Mouse (Mus musculus) liver, embryonic 14.5 days (tissue): Measurements from ENCODE around the gene Rnf220. TPM values are rescaled to one million over a fixed set of nuclear protein-coding genes. Genes with fewer than 3 reads are reported as not detected.

Experiments
- ATAC-seq: fragments of 200-750 bp; cut with Nextera tagmentation; 2 replicates; pipeline ENCODE4 v1.8.0; 2017; ENCODE audit warnings: moderate number of reproducible peaks, mild to moderate bottlenecking, moderate library complexity; ENCODE audit not compliant: insufficient read depth
- DNase-seq, 3 experiments: peaks; one replicate each; pipeline ENCODE4 v3.0.0-alpha.2; 2012 to 2013; ENCODE audit warnings: low read depth in 3 of 3, low spot score in 3 of 3
- H3K27ac ChIP-seq: fragments of 300-500 bp; sonication (generic); 2 replicates; pipeline ENCODE4 v1.5.1; 2014; ENCODE audit warnings: moderate library complexity, mild to moderate bottlenecking, control low read depth, inconsistent platforms
- H3K27me3 ChIP-seq: fragments of 300-500 bp; sonication (generic); 2 replicates; pipeline ENCODE4 v1.6.1; 2014; ENCODE audit warnings: mild to moderate bottlenecking, low read length, moderate library complexity; ENCODE audit not compliant: control insufficient read depth, insufficient read depth
- H3K36me3 ChIP-seq: fragments of 300-500 bp; sonication (generic); replicated peaks from 2 replicates; pipeline ENCODE4 v1.6.1; 2014; ENCODE audit warnings: low read depth; ENCODE audit not compliant: control insufficient read depth, insufficient read depth
- H3K4me1 ChIP-seq, 2 experiments: fragments of 200-500 bp in 1 of 2; fragments of 300-500 bp in 1 of 2; sonication (generic) in 1 of 2; replicated peaks; 2 replicates each; pipeline ENCODE4 v1.6.1; 2012 to 2014; ENCODE audit warnings: antibody characterized with exemption in 1 of 2, inconsistent platforms in 1 of 2, low read length in 1 of 2; ENCODE audit not compliant: control insufficient read depth in 2 of 2, insufficient read depth in 2 of 2
- H3K4me2 ChIP-seq: fragments of 300-500 bp; sonication (generic); 2 replicates; pipeline ENCODE4 v1.6.1; 2014; ENCODE audit warnings: low read depth, mild to moderate bottlenecking, control low read depth, moderate library complexity
- H3K4me3 ChIP-seq, 2 experiments: fragments of 200-500 bp in 1 of 2; fragments of 300-500 bp in 1 of 2; sonication (generic) in 1 of 2; 2 replicates each; pipeline ENCODE4 v1.5.1; 2012 to 2014; ENCODE audit warnings: low read depth in 2 of 2, low read length in 2 of 2, mild to moderate bottlenecking in 2 of 2, control low read depth in 1 of 2, inconsistent platforms in 1 of 2, moderate library complexity in 1 of 2; ENCODE audit not compliant: insufficient read depth in 1 of 2
- H3K9ac ChIP-seq: fragments of 300-500 bp; sonication (generic); replicated peaks from 2 replicates; pipeline ENCODE4 v1.6.1; 2014; ENCODE audit warnings: mild to moderate bottlenecking, control low read depth, moderate library complexity
- H3K9me3 ChIP-seq: fragments of 300-500 bp; sonication (generic); 2 replicates; pipeline ENCODE4 v1.6.1; 2016; ENCODE audit warnings: low read length, mixed read lengths; ENCODE audit not compliant: control insufficient read depth
- CTCF ChIP-seq: IDR thresholded peaks from 2 replicates; pipeline ENCODE4 v1.5.1; 2016; ENCODE audit warnings: antibody characterized with exemption, low read depth, control low read depth
- EP300 ChIP-seq: IDR thresholded peaks from 2 replicates; pipeline ENCODE4 v1.6.1; 2016; ENCODE audit warnings: antibody characterized with exemption, low read depth
- WGBS: fragments of 180-500 bp; shearing (Covaris S2); extraction: QIAGEN DNeasy Blood & Tissue Kit; methylation state at CpG from one replicate; pipeline ENCODE4 v1.1.7; 2014; ENCODE audit not compliant: insufficient replicate concordance; 5-methylcytosine and 5-hydroxymethylcytosine counted together
- polyA plus RNA-seq, 2 experiments: library from polyadenylated mRNA; depleted of rRNA in 1 of 2; stranded (reverse) in 1 of 2; unstranded in 1 of 2; fragments of >200 nt; fragmentation: Nextera tagmentation in 1 of 2; extraction: Ambion mirVana in 1 of 2; gene quantifications; 2 replicates each; pipeline versions ENCODE4 v1.2.1 to v1.2.3; 2012 to 2014

Gene Rnf220
- polyA plus RNA-seq, 2 experiments: 17.9 to 29.1 TPM

GRCm38 (mm10) chr4:117494911-117495501 is 1.8 kb downstream of the Rnf220 start:
- H3K27ac ChIP-seq: no peak overlapping the region
- peak; percentile 27; the same call in 1 of the 2 replicates for ATAC-seq
- 0% methylated on average over 46 of the region's 47 CpGs for WGBS
- peak overlapping the region; percentile 51 for H3K9ac ChIP-seq
- no peak for TF ChIP-seq EP300
- TF ChIP-seq CTCF: no peak
- peaks cover 83% of the 10 kb centered on the region for H3K27me3 ChIP-seq
- no peaks in the 10 kb centered on the region for H3K36me3 ChIP-seq
- H3K9me3 ChIP-seq: no peaks in the 10 kb centered on the region
- H3K4me2 ChIP-seq: peak overlapping the region; percentile 61
- H3K4me1 ChIP-seq: peaks cover 0 to 2% of the 10 kb centered on the region in 2 experiments; a peak in 2 of 4 replicates
- H3K4me3 ChIP-seq: peak overlapping the region; percentile 40 to 43
- no peak for DNase-seq

GRCm38 (mm10) chr4:117493905-117494851 is 2.7 kb downstream of the Rnf220 start:
- Histone ChIP-seq H3K27ac (no peak overlapping the region), H3K4me3 (peak overlapping the region; percentile 40 to 43), H3K36me3 (no peaks in the 10 kb centered on the region), H3K27me3 (peaks cover 85% of the 10 kb centered on the region), H3K4me2 (peak overlapping the region; percentile 61), H3K9ac (peak overlapping the region; percentile 10; the same call in 1 of the 2 replicates), H3K4me1 (peaks cover 0 to 2% of the 10 kb centered on the region in 2 experiments; a peak in 2 of 4 replicates), H3K9me3 (no peaks in the 10 kb centered on the region)
- ATAC-seq (peak; percentile 50; the same call in 1 of the 2 replicates), DNase-seq (no peak)
- WGBS: under 1% methylated on average over 71 of the region's 71 CpGs
- no peak for TF ChIP-seq EP300
- TF ChIP-seq CTCF: no peak

GRCm38 (mm10) chr4:117493161-117493568 is 3.7 kb downstream of the Rnf220 start:
- peak overlapping the region; percentile 40 to 55 for H3K4me3 ChIP-seq
- H3K36me3 ChIP-seq: no peaks in the 10 kb centered on the region
- H3K27me3 ChIP-seq: peaks cover 78% of the 10 kb centered on the region
- peak overlapping the region; percentile 61 for H3K4me2 ChIP-seq
- H3K9me3 ChIP-seq: no peaks in the 10 kb centered on the region
- DNase-seq (no peak), ATAC-seq (no peak)
- WGBS: under 1% methylated on average over 17 of the region's 17 CpGs
- peaks cover 0 to 2% of the 10 kb centered on the region in 2 experiments; a peak in 2 of 4 replicates for H3K4me1 ChIP-seq
- TF ChIP-seq EP300: 0 out of 2 replicates have a peak, but pooled peaks have one; percentile 9
- TF ChIP-seq CTCF: no peak
- H3K9ac ChIP-seq: peak overlapping the region; percentile 43
- no peak overlapping the region for H3K27ac ChIP-seq

DNA sequence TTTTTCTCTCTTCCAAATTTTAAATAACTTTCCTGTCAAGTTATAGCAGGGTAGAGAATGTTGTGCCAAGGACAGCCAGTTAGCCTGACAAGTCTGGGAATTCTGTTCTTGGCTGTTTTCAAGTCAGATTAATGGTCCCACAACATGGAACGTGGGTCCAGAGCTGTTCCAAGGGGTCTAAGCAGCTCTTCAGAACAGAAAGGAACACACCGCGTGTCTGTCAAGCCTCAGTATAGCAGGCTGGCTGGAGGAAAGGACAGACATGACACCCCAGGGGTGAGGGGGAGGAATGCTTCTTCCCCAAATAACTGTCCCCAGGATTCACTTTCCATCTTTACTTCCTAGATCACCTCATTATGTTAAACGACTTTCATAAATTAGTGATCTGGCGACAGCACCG is 5.0 kb downstream of the Rnf220 start:
- ATAC-seq (no peak), DNase-seq (no peak)
- Histone ChIP-seq H3K36me3 (no peaks in the 10 kb centered on the region), H3K27me3 (peaks cover 66% of the 10 kb centered on the region), H3K4me2 (no peak overlapping the region), H3K9ac (no peak overlapping the region), H3K4me3 (no peak overlapping the region), H3K27ac (no peak overlapping the region), H3K4me1 (peaks cover 0 to 2% of the 10 kb centered on the region in 2 experiments; a peak in 2 of 4 replicates), H3K9me3 (no peaks in the 10 kb centered on the region)
- 53% methylated on average over 6 of the region's 6 CpGs for WGBS
- TF ChIP-seq EP300 (no peak), CTCF (no peak)

- DNase-seq: no peak
- H3K4me3 ChIP-seq: no peak overlapping the region
- no peak for TF ChIP-seq EP300
- TF ChIP-seq CTCF: no peak
- no peak overlapping the region for H3K27ac ChIP-seq
- H3K4me2 ChIP-seq: no peak overlapping the region
- H3K9ac ChIP-seq: no peak overlapping the region
- no peak for ATAC-seq
- H3K4me1 ChIP-seq: peaks cover 2 to 6% of the 10 kb centered on the region in 2 experiments; a peak in 2 of 4 replicates
- no peaks in the 10 kb centered on the region for H3K9me3 ChIP-seq
- peaks cover 62% of the 10 kb centered on the region for H3K27me3 ChIP-seq
- H3K36me3 ChIP-seq: no peaks in the 10 kb centered on the region
- 76% methylated on average over 14 of the region's 14 CpGs for WGBS
These were observed 6.9 kb downstream of the Rnf220 start for GRCm38 (mm10) chr4:117489975-117490374.
